Mouse (Mus musculus): ENCODE results near the gene Lrrk1.
"Not testable (repeated sequence)": the region's sequence is repeated elsewhere in the genome, so short reads cannot be mapped to it uniquely, and the experiment has no call there.

The Lrrk1 gene

DNA sequence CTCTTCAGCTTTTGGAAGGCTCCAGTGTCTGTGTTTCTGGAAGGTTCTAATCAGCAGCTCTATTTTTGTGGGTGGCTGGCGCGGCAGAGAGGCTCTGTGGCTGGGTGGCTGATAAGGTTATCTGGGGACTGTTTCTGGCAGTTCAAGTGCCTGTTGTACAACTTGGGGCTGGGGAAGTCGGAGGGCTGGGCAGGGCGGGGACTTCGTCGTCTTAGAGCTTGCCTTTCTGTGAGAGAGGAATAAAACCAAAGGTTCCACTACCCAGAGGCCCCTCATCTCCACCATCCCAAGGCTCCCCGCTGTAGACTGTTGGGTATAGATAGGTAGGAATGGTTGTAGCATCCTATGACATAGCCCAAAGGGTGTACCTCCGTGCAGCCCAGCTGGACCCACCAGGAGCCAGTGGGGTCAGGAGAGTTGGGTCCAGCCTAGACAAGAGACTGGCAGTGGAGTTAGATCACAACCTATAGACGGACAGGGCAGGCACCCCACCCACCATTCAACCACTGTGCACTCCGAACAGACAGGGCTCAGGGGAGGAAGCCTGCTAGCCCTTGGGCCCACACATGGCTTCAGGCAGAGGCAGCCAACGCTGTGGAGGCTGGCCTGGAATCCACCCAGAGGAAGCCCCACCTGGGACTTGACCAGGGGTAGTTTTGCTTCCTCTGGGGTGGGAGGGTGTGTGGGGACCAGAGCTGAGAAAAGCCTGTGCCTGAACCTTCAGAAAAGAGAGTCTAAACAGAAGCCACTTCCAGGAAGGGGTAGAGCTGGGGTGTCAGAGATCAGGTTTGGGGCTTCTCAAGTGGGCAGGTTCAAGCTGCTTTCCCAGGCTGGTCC, 191.3 kb downstream of the Lrrk1 start:
- DNase-seq (ENCODE audit: extremely low read depth, low read depth), result peak; percentile 95

DNA sequence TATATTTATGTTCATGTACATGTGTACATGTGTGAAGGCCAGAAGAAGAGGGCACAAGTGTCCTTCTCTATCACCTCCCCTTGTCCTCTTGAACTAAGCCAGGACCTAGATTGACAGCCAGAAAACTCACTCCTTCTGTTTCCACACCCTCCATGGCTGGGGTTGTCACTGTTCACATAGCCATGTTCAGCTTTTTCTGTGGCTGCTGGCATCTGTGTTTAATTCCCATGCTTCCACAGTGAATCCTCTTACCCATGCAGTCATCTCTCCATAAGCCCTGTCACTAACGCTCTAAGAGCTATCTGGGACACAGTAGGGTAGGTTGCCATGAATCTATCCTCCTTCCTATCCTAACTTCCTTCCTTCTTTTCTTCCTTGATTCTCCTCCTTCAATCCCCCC, 192.3 kb downstream of the Lrrk1 start:
- DNase-seq (ENCODE audit: extremely low read depth, low read depth), result no peak

GRCm38 (mm10) chr7:66194511-66194910, 193.6 kb downstream of the Lrrk1 start:
- DNase-seq (ENCODE audit: extremely low read depth, low read depth), result no peak

DNA sequence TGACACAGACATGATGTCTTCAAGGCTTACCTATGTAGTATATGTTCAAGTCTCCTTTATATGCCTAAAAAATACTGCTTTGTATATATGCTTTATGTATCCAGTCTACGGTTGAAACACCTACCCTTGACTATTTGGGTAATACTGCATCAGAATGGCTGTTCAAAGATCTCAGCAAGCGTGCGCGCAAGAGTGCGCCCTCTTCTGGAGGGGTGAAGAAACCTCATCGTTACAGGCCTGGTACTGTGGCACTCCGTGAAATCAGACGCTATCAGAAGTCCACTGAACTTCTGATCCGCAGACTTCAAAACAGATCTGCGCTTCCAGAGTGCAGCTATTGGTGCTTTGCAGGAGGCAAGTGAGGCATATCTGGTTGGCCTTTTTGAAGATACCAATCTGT, 197.8 kb downstream of the Lrrk1 start:
- not testable (repeated sequence) for DNase-seq (ENCODE audit: extremely low read depth, low read depth)

DNA sequence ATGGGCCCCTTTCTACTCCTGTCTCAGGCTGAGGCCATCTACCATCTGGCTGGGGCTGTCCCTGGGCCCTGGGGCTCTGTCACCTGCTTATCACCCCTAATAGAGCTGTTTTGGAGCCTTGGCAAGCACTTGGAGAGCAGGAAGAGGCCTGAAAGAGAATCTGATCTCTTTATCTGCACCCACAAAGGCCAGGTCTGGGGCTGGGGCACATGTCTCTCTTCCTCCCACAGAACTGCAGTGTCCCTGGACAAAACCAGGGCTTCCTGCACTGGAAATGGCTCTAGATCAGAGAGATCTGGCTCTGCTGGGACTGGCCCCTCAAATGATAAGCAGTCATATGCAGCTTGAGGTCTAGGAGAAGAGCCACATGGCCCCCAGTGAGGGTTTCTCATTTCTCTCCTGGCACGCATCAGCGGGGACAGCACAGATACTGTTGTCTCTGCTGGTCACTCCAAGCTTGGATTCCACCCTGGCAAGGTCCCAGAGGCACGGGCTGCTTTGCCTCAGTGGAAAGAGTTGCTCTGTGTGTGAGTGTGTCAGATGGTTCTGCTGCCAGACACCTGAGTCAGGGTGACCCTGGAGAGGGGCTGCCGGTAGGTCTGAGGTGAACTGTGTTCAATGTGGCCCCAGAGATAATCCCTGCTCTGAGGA, 200.4 kb downstream of the Lrrk1 start:
- peak; percentile 41 for DNase-seq (ENCODE audit: extremely low read depth, low read depth)

DNA sequence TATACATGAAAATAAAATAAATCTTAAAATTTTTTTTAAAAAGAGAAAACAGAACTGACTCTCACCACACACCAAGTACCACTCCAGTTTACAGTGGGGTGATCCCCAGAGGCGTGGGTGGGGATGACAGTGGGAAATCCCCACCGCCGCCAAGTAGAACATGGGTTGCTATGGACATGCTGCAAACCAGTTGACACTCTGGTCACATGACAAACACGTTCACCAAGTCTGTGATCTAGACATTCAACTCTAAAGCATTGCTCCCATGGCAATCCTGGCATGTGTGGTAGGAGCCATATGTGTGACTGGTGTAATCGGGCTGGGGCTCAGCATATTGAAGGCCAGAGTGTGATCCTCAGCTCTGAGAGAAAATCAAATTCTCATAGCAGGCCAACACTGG, 202.8 kb downstream of the Lrrk1 start:
- no peak for DNase-seq (ENCODE audit: extremely low read depth, low read depth)

DNA sequence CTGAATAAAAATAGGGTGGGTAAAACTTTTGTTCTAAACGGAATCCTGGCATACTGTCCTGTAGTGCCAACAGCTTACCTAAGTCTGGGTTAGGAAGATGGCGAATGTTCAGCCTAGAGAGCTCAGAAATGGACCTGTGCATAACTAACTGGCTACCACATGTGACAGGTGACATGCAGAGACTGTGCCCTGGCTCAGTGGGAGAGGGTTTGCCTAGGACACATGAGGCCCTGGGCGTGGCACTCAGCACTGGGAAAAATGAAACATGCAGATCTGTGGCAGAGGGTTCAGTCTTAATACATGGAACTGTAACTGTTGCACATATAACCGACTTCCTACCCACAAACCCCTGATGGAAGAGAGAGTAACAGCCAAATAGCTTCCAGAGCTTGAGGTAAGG, 204.1 kb downstream of the Lrrk1 start:
- DNase-seq (ENCODE audit: extremely low read depth, low read depth), result no peak

GRCm38 (mm10) chr7:66183404-66183803, 204.7 kb downstream of the Lrrk1 start:
- no peak for DNase-seq (ENCODE audit: extremely low read depth, low read depth)

DNA sequence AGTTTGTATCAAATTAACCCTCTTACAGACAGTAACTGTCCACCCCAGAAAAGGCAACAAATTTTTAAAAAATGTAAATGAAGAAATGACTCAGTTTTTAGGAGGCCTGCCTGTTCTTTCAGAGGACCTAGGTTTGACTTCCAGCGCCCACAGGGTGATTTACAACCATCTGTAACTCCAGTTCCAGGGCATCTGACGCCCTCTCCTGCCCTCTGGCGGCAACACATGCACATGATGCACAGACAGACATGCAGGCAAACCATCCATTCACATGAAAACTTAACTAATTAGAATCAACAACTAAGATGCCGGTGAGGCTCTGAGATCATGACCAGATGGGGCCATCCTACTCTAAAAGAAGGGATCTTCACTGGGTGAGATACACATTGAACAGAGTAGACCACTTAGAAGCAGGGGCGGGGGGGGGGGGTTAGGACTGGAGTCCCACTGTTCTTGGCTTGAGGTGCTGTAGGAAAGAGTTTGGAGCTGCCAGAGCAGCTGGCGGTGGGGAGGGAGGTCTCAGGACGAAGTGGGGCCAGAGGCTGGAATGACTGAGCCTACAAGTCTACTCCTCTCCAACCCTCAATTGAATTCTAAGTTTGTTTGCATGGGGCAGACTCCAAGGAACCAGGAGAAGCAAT, 206.0 kb downstream of the Lrrk1 start:
- DNase-seq (ENCODE audit: extremely low read depth, low read depth), result no peak

DNA sequence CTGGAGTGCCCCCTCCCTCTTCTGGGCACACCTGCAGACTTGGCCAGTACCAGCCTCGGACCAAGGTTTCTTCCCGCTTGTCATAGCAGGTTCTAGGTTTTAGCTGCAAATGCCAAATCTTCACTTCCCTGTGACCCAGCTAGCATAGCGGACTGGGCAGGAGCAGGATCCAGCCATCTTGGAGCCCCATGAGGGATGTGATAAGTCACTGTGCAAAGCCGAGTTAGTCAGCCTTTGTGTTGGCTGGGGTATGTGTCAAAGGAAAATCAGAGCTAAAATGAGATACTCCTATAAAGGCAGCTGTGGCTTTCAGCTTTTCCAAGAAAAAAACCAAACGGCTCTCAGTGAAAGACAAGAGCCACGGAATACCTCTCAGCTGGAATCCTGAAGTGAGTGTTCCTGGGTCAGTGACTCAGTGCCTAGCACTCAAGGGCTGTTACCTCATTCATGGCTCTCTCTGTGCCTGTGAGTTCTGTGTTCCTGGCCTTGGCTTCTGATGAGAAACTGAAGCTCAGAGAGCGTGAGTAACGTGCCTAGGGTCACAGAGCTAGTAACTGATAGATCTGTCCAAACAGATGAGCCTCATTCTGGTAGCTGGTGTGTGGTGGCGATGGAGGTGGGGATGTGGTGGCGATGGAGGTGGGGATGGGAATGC, 207.3 kb downstream of the Lrrk1 start:
- DNase-seq (ENCODE audit: extremely low read depth, low read depth), result no peak

DNA sequence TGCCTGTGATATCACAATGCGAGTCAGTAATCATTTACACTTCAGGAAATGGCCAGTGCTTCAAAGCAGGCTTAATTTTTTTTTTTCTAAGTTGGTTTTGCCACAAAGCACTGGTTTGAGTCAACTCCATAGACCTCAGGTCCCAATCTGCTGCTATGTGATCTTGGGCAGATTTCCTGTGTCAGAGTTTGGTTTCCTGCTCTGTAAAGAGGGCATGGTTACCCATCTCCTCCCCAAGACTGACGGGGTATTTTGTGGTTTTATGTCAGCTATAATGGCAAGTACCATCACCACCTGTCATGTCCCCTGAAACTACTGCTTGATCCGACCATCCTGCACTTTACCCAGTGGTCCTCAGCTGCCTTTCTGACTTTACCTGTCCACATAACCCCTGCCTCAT, 207.9 kb downstream of the Lrrk1 start:
- no peak for DNase-seq (ENCODE audit: extremely low read depth, low read depth)

- DNase-seq (ENCODE audit: extremely low read depth, low read depth), result no peak
Observed at GRCm38 (mm10) chr7:66179711-66180110, 208.4 kb downstream of the Lrrk1 start.

GRCm38 (mm10) chr7:66179120-66179581, 209.0 kb downstream of the Lrrk1 start:
- no peak for DNase-seq (ENCODE audit: extremely low read depth, low read depth)

GRCm38 (mm10) chr7:66178101-66178500, 210.0 kb downstream of the Lrrk1 start:
- DNase-seq (ENCODE audit: extremely low read depth, low read depth), result no peak

GRCm38 (mm10) chr7:66176929-66177328, 211.2 kb downstream of the Lrrk1 start:
- no peak for DNase-seq (ENCODE audit: extremely low read depth, low read depth)

All from MEL-GATA-1-ER (cell line).